Mouse (Mus musculus) MEL (cell line): Measurements from ENCODE around the gene Cd164. TPM values are rescaled to one million over a fixed set of nuclear protein-coding genes. Genes with fewer than 3 reads are reported as not detected.

ENCODE experiments used
- DNase-seq: peaks from one replicate; pipeline ENCODE4 v3.0.0; 2011; ENCODE audit warnings: low read depth, low spot score
- H3K27ac ChIP-seq: 2 replicates; pipeline ENCODE4 v1.5.1; 2012; ENCODE audit warnings: low read depth, mild to moderate bottlenecking, control low read depth, low read length, moderate library complexity; ENCODE audit not compliant: control insufficient read depth
- H3K27me3 ChIP-seq, 2 experiments: fragments of 150-350 bp in 1 of 2; sonication (generic) in 1 of 2; 2 replicates each; pipeline ENCODE4 v1.6.1; 2012; ENCODE audit warnings: low read length in 2 of 2, mild to moderate bottlenecking in 2 of 2, improper control_type of control experiment in 1 of 2, moderate library complexity in 1 of 2; ENCODE audit not compliant: insufficient read depth in 2 of 2, control insufficient read depth in 1 of 2
- H3K36me3 ChIP-seq, 2 experiments: 2 replicates each; pipeline ENCODE4 v1.6.1; 2012 to 2014; ENCODE audit warnings: low read length in 2 of 2, improper control_type of control experiment in 1 of 2, inconsistent platforms in 1 of 2, mild to moderate bottlenecking in 1 of 2; ENCODE audit not compliant: insufficient read depth in 2 of 2, control insufficient read depth in 1 of 2
- H3K4me1 ChIP-seq, 2 experiments: fragments of 150-350 bp in 1 of 2; sonication (generic) in 1 of 2; 2 replicates each; pipeline ENCODE4 v1.6.1; 2012; ENCODE audit warnings: low read length in 2 of 2, improper control_type of control experiment in 1 of 2, mild to moderate bottlenecking in 1 of 2; ENCODE audit not compliant: insufficient read depth in 2 of 2, control insufficient read depth in 1 of 2
- H3K4me3 ChIP-seq, 2 experiments: fragments of 150-350 bp in 1 of 2; sonication (generic) in 1 of 2; 2 replicates each; pipeline ENCODE4 v1.5.1; 2012; ENCODE audit warnings: low read depth in 2 of 2, low read length in 2 of 2, mild to moderate bottlenecking in 2 of 2, moderate library complexity in 2 of 2, control low read depth in 1 of 2, improper control_type of control experiment in 1 of 2; ENCODE audit not compliant: control insufficient read depth in 1 of 2, insufficient read depth in 1 of 2
- H3K79me2 ChIP-seq: 2 replicates; pipeline ENCODE4 v1.6.1; 2012; ENCODE audit warnings: mild to moderate bottlenecking, low read length, moderate library complexity; ENCODE audit not compliant: control insufficient read depth, poor library complexity, insufficient read depth
- H3K9ac ChIP-seq: 2 replicates; pipeline ENCODE4 v1.6.1; 2012; ENCODE audit warnings: low read depth, mild to moderate bottlenecking, control low read depth, low read length, moderate library complexity; ENCODE audit not compliant: control insufficient read depth, poor library complexity, severe bottlenecking
- H3K9me3 ChIP-seq: fragments of 150-350 bp; sonication (generic); replicated peaks from 2 replicates; pipeline ENCODE4 v1.6.1; 2012; ENCODE audit warnings: mild to moderate bottlenecking, low read length, improper control_type of control experiment, moderate library complexity; ENCODE audit not compliant: insufficient read depth
- BHLHE40 ChIP-seq: IDR thresholded peaks from 2 replicates; pipeline ENCODE4 v1.6.1; 2012; ENCODE audit warnings: low read depth, mild to moderate bottlenecking, inconsistent platforms, low read length, improper control_type of control experiment, borderline replicate concordance
- CHD1 ChIP-seq: IDR thresholded peaks from 2 replicates; pipeline ENCODE4 v1.6.1; 2012; ENCODE audit warnings: low read depth, mild to moderate bottlenecking, inconsistent platforms, low read length, improper control_type of control experiment
- CHD2 ChIP-seq: IDR thresholded peaks from 2 replicates; pipeline ENCODE4 v1.6.1; 2011; ENCODE audit warnings: low read length, improper control_type of control experiment
- CTCF ChIP-seq, 3 experiments: IDR thresholded peaks in 2 of 3; conservative IDR thresholded peaks in 1 of 3; 2 replicates each; pipeline ENCODE4 v1.5.1; 2011 to 2012; ENCODE audit warnings: low read length in 3 of 3, low read depth in 2 of 3, mild to moderate bottlenecking in 2 of 3, improper control_type of control experiment in 1 of 3, inconsistent platforms in 1 of 3, mixed read lengths in 1 of 3, moderate library complexity in 1 of 3; ENCODE audit not compliant: control insufficient read depth in 1 of 3, insufficient read depth in 1 of 3, poor library complexity in 1 of 3, severe bottlenecking in 1 of 3
- ELF1 ChIP-seq: IDR thresholded peaks from 2 replicates; pipeline ENCODE4 v1.6.1; 2014; ENCODE audit warnings: low read depth, mild to moderate bottlenecking, inconsistent platforms, low read length, improper control_type of control experiment, moderate library complexity
- ETS1 ChIP-seq: IDR thresholded peaks from 2 replicates; pipeline ENCODE4 v1.6.1; 2012; ENCODE audit warnings: low read depth, mild to moderate bottlenecking, inconsistent platforms, low read length, improper control_type of control experiment, moderate library complexity
- GATA1 ChIP-seq: IDR thresholded peaks from 2 replicates; pipeline ENCODE4 v1.6.1; 2011; ENCODE audit warnings: low read depth, low read length, improper control_type of control experiment
- MAX ChIP-seq: IDR thresholded peaks from 2 replicates; pipeline ENCODE4 v1.6.1; 2011; ENCODE audit warnings: low read length, improper control_type of control experiment
- POLR2AphosphoS2 ChIP-seq: IDR thresholded peaks from 2 replicates; pipeline ENCODE4 v1.6.1; 2011; ENCODE audit warnings: low read length, improper control_type of control experiment
- RCOR1 ChIP-seq: IDR thresholded peaks from 2 replicates; pipeline ENCODE4 v1.6.1; 2012; ENCODE audit warnings: low read depth, mild to moderate bottlenecking, inconsistent platforms, low read length, improper control_type of control experiment
- SIN3A ChIP-seq: IDR thresholded peaks from 2 replicates; pipeline ENCODE4 v1.6.1; 2012; ENCODE audit warnings: low read length, improper control_type of control experiment, inconsistent platforms
- TAL1 ChIP-seq: IDR thresholded peaks from 2 replicates; pipeline ENCODE4 v1.6.1; 2012; ENCODE audit warnings: mild to moderate bottlenecking, inconsistent platforms, low read length, moderate library complexity, mixed read lengths
- TBP ChIP-seq: IDR thresholded peaks from 2 replicates; pipeline ENCODE4 v1.8.0; 2011; ENCODE audit warnings: low read depth, low read length, improper control_type of control experiment
- UBTF ChIP-seq: IDR thresholded peaks from 2 replicates; pipeline ENCODE4 v1.6.1; 2012; ENCODE audit warnings: low read depth, mild to moderate bottlenecking, inconsistent platforms, low read length, improper control_type of control experiment, moderate library complexity, borderline replicate concordance; ENCODE audit not compliant: insufficient read depth
- USF1 ChIP-seq: IDR thresholded peaks from 2 replicates; pipeline ENCODE4 v1.6.1; 2014; ENCODE audit warnings: low read depth, mild to moderate bottlenecking, inconsistent platforms, low read length, improper control_type of control experiment, moderate library complexity
- ZMIZ1 ChIP-seq: IDR thresholded peaks from 2 replicates; pipeline ENCODE4 v1.6.1; 2012; ENCODE audit warnings: low read depth, mild to moderate bottlenecking, inconsistent platforms, low read length, improper control_type of control experiment, moderate library complexity
- ZNF384 ChIP-seq: IDR thresholded peaks from 2 replicates; pipeline ENCODE4 v1.6.1; 2012; ENCODE audit warnings: low read depth, mild to moderate bottlenecking, inconsistent platforms, low read length, improper control_type of control experiment
- polyA plus RNA-seq, 2 experiments: library from polyadenylated mRNA; stranded (reverse) in 1 of 2; unstranded in 1 of 2; fragments of >175 nt in 1 of 2; fragments of >200 nt in 1 of 2; gene quantifications; 2 replicates each; pipeline versions ENCODE4 v1.2.1 to v1.2.4; 2012; ENCODE audit warnings: low replicate concordance in 2 of 2, low read depth in 1 of 2; ENCODE audit not compliant: insufficient read length in 2 of 2, insufficient read depth in 1 of 2, missing spikeins in 1 of 2
- total RNA-seq: library from RNA; depleted of rRNA; stranded (reverse); fragments of 300-350 nt; gene quantifications from 2 replicates; pipeline ENCODE4 v1.2.3, GENCODE M21; 2012

The Cd164 gene
- total and polyA plus RNA-seq, 3 experiments = 21.4 to 59.4 TPM; not detected in 1

GRCm38 (mm10) chr10:41543844-41544243, 24.6 kb downstream of the Cd164 start:
- no peak overlapping the region for H3K9ac ChIP-seq
- DNase-seq = no peak
- H3K79me2 ChIP-seq = no peaks in the 10 kb centered on the region
- no peak overlapping the region for H3K27ac ChIP-seq
- H3K4me3 ChIP-seq = no peak overlapping the region
- peaks cover 0 to 9% of the 10 kb centered on the region in 2 experiments; a peak in 2 of 4 replicates for H3K27me3 ChIP-seq
- no peaks in the 10 kb centered on the region for H3K9me3 ChIP-seq
- no peaks in the 10 kb centered on the region for H3K4me1 ChIP-seq
- TF ChIP-seq BHLHE40 (no peak), TBP (no peak), MAX (no peak), CHD2 (no peak), ZNF384 (no peak), CTCF (IDR thresholded peaks at IDR 0.05 in 2 of 3, conservative IDR thresholded peaks at IDR 0.05 in 1 of 3; ENCODE audit: control insufficient read depth in 1 of 3, insufficient read depth in 1 of 3, low read depth in 2 of 3, low read length in 3 of 3, poor library complexity in 1 of 3, severe bottlenecking in 1 of 3) (no peak), CHD1 (no peak), USF1 (no peak), RCOR1 (no peak), GATA1 (no peak), ZMIZ1 (no peak)
- no peaks in the 10 kb centered on the region for H3K36me3 ChIP-seq

- no peak for DNase-seq
- Histone ChIP-seq H3K4me3 (no peak overlapping the region), H3K9me3 (no peaks in the 10 kb centered on the region), H3K4me1 (no peaks in the 10 kb centered on the region), H3K36me3 (no peaks in the 10 kb centered on the region), H3K27ac (no peak overlapping the region), H3K27me3 (peaks cover 0 to 12% of the 10 kb centered on the region in 2 experiments; a peak in 3 of 4 replicates), H3K9ac (no peak overlapping the region), H3K79me2 (no peaks in the 10 kb centered on the region)
- TF ChIP-seq TAL1 (no peak), RCOR1 (no peak)
Observed at GRCm38 (mm10) chr10:41544481-41545190, 25.4 kb downstream of the Cd164 start.

GRCm38 (mm10) chr10:41545224-41545755, 26.1 kb downstream of the Cd164 start:
- H3K9ac ChIP-seq = no peak overlapping the region
- peaks cover 3 to 14% of the 10 kb centered on the region in 2 experiments for H3K27me3 ChIP-seq
- no peak for DNase-seq

More at GRCm38 (mm10) chr10:41545224-41545755, 26.1 kb downstream of the Cd164 start:
- H3K79me2 ChIP-seq = no peaks in the 10 kb centered on the region
- H3K4me3 ChIP-seq = no peak overlapping the region
- H3K4me1 ChIP-seq = no peaks in the 10 kb centered on the region
- TF ChIP-seq SIN3A (no peak), UBTF (no peak), ELF1 (no peak), CTCF (IDR thresholded peaks at IDR 0.05 in 2 of 3, conservative IDR thresholded peaks at IDR 0.05 in 1 of 3; ENCODE audit: control insufficient read depth in 1 of 3, insufficient read depth in 1 of 3, low read depth in 2 of 3, low read length in 3 of 3, poor library complexity in 1 of 3, severe bottlenecking in 1 of 3) (no peak), ETS1 (no peak), POLR2AphosphoS2 (no peak)
- H3K36me3 ChIP-seq = no peaks in the 10 kb centered on the region
- H3K9me3 ChIP-seq = no peaks in the 10 kb centered on the region
- no peak overlapping the region for H3K27ac ChIP-seq
